Mouse (Mus musculus): Measurements from ENCODE around the gene 4933427D14Rik. TPM values are rescaled to one million over a fixed set of nuclear protein-coding genes. Genes with fewer than 3 reads are reported as not detected.
"Not testable (repeated sequence)": the region's sequence is repeated elsewhere in the genome, so short reads cannot be mapped to it uniquely, and the experiment has no call there.

Gene 4933427D14Rik
- total RNA-seq, 2 experiments from 2014 or later: 0.77 to 1.2 TPM

- DNase-seq: no peak
- intact Hi-C loops (cut with DNase I): loop anchor here (10.0 kb wide), 1 partner anchor 152 kb away; no protein-coding TSS in a partner anchor
Measured at GRCm38 (mm10) chr11:72206341-72207203, 687 bp downstream of the 4933427D14Rik start, which contains the start of gene Gm43951. Gm43951 (minus strand) TSS chr11:72206840.

GRCm38 (mm10) chr11:72205256-72205655 lies 2.0 kb downstream of the 4933427D14Rik start:
- DNase-seq: no peak
- intact Hi-C loops (cut with DNase I): loop anchor here (10.0 kb wide), 1 partner anchor 150 kb away; no protein-coding TSS in a partner anchor

DNA sequence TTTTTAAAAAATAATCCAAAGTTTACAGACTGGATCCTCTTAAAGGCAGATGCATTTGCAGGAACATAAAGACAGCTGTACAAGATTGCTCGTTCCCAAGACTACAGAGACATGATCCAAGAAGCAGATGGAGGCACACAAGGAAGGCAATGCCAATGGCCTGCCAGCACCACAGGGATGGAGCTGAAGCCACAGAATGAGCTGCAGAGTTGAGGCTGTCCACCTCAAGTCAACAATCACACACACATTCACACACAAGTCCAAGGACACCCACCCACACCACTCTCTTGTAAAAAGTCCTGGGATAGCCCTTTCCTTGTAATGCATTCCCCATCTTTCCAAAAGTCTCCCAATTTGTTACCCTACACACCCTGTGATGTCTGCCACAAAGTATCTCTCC lies 3.8 kb downstream of the 4933427D14Rik start:
- intact Hi-C loops (cut with DNase I): loop anchor here (10.0 kb wide), 1 partner anchor 149 kb away; no protein-coding TSS in a partner anchor
- no peak for DNase-seq

GRCm38 (mm10) chr11:72196506-72196905 lies 10.8 kb downstream of the 4933427D14Rik start:
- intact Hi-C loops (cut with DNase I): no loop called here
- DNase-seq: no peak

DNA sequence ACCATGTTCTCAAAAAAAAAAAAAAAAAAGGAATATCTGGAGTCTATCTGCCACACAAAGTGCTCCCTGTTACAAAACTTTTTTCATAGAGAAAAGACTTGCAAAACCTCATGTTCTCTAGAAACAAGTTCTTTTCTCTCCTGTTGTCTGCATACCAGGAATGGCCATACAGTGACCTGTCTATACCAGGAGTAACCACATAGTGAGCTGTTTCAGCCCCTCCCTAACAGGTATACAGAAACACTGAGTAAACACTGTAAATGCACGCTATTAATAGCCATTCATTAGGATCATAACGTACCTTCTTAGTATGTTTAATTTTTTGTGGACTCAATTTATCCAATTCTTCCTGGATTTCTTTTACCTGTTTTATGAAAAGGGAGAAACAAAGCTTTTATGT lies 13.0 kb downstream of the 4933427D14Rik start:
- intact Hi-C loops (cut with DNase I): no loop called here
- DNase-seq: no peak

DNA sequence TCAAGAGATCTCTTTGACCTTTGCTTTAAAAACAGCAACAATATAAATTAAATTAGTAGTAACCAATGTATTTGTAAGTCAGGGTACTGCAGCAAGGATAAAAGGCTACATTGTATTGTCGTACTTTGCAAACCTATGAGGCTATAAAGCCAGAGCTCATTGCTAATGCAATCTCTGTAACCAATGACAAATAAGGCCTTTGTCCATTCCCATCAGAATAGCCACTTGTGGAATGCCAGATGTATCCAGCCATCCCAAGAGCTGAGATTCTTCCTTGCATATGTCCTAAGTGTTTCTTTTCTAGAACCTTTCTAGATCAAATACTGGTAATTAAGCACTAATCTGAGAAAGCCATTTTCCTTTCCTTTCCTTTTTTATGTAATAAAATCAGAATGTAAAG lies 16.4 kb downstream of the 4933427D14Rik start:
- no peak for DNase-seq
- intact Hi-C loops (cut with DNase I): no loop called here

GRCm38 (mm10) chr11:72184252-72184651 lies 23.0 kb downstream of the 4933427D14Rik start:
- DNase-seq: no peak
- intact Hi-C loops (cut with DNase I): no loop called here

GRCm38 (mm10) chr11:72181136-72181535 lies 26.1 kb downstream of the 4933427D14Rik start:
- DNase-seq: no peak
- intact Hi-C loops (cut with DNase I): no loop called here

DNA sequence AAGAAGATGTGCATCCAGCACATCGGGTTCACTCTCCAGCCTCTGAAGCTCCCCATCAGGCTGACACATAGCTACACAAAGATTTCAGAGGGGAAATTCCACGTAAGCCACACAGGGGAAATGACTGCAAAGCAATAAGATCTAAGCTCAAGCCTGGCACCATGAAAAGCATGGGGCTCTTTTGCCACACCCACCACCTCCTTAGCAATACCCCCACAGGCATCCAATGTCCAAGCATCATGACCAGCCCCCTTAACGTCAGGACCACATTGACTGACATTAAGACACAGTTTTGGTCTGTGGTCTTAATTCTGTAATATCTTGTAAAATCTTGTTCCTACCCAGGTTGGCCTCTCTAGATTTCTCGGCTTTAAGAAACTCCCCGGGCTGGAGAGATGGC lies 26.7 kb downstream of the 4933427D14Rik start:
- intact Hi-C loops (cut with DNase I): no loop called here
- no peak for DNase-seq

GRCm38 (mm10) chr11:72176553-72176952 lies 30.7 kb downstream of the 4933427D14Rik start:
- DNase-seq: no peak
- intact Hi-C loops (cut with DNase I): no loop called here

DNA sequence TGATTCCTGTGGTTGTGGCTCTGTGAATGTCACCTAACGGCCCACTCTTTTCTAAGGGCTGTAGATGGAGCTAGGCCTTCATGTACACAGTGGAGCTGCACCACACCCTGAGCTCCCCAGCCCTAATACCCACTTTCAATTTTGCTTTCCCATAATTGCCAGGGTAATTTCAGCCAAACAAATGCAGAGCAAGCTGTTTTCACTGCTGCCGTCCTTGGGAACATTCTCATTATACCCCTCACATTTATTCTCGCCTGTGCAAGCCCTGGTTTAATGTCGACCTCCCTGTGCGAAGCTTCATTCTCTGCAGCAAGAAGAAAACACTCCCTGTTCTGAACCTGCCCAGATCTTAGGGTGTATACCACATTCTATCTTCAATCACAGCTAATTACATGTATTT lies 31.3 kb downstream of the 4933427D14Rik start:
- intact Hi-C loops (cut with DNase I): no loop called here

DNA sequence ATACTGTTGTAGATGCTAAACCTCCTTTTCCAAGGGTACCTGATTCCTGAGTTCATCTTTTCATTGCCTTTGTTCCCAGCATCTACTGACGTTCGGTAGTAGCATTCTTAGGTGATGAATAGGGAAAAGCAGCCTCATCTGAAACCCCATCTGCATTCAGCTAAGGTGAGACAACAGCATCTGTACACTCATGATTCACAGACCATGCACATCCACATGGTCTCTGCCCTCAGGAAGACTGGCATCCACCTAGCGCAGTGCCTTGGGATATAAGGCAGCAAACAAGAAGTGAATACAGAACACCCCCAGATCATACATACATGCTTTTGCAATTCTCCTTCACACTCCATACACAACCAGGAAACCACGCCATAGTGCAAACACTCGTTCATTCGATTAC lies 32.5 kb downstream of the 4933427D14Rik start:
- no peak for DNase-seq
- intact Hi-C loops (cut with DNase I): no loop called here

More for the DNA sequence above, 31.3 kb downstream of the 4933427D14Rik start:
- no peak for DNase-seq

- intact Hi-C loops (cut with DNase I): no loop called here
- DNase-seq: no peak
Measured at GRCm38 (mm10) chr11:72173506-72173905, 33.8 kb downstream of the 4933427D14Rik start.

DNA sequence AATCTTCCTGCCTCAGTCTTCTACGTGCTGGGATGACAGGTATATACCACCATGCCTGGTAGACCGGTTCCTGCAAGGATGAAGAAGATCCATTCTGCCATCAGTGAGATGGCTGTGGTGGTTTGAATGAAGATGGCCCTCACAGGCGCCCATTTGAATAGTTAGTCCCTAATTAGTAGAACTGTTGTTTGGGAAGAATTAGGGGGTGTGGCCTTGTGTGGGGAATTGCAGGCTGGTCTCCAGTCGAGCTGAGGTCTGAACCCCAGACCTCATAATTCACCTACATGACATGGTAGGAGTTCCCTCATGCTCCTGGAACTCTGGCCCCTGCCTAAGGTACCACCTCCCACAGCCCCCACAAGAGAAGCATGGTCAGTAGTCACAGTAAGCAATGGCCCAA lies 35.4 kb downstream of the 4933427D14Rik start:
- DNase-seq; intact Hi-C loops (cut with DNase I): not testable (repeated sequence)

- intact Hi-C loops (cut with DNase I): no loop called here
- DNase-seq: no peak
Measured at GRCm38 (mm10) chr11:72169871-72170270, 37.4 kb downstream of the 4933427D14Rik start.

DNA sequence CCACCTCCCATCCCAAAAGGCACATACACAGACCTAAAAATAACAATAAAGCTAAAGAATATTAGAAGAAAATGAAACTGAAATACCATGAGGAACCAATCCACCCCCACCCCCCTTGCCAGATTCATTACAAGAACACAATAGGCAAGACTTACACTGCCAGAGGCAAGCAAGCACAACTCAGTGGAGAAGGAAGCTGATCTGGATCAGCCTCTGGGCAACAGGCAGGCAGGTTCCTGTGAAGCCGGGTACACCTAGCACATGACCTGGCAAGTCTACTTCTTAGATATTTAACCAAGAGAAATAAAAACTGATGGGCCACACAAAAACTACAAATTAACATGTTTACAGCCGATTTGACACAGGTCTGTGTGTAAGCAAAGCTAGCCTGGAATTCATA lies 44.1 kb downstream of the 4933427D14Rik start:
- intact Hi-C loops (cut with DNase I): no loop called here
- no peak for DNase-seq

- intact Hi-C loops (cut with DNase I): no loop called here
- no peak for DNase-seq
Measured at GRCm38 (mm10) chr11:72156624-72157023, 50.6 kb downstream of the 4933427D14Rik start.

- no peak for DNase-seq
- intact Hi-C loops (cut with DNase I): no loop called here
Measured at GRCm38 (mm10) chr11:72155981-72156428, 51.3 kb downstream of the 4933427D14Rik start.

- intact Hi-C loops (cut with DNase I): no loop called here
- no peak for DNase-seq
Measured at GRCm38 (mm10) chr11:72155186-72155980, 51.9 kb downstream of the 4933427D14Rik start.

DNA sequence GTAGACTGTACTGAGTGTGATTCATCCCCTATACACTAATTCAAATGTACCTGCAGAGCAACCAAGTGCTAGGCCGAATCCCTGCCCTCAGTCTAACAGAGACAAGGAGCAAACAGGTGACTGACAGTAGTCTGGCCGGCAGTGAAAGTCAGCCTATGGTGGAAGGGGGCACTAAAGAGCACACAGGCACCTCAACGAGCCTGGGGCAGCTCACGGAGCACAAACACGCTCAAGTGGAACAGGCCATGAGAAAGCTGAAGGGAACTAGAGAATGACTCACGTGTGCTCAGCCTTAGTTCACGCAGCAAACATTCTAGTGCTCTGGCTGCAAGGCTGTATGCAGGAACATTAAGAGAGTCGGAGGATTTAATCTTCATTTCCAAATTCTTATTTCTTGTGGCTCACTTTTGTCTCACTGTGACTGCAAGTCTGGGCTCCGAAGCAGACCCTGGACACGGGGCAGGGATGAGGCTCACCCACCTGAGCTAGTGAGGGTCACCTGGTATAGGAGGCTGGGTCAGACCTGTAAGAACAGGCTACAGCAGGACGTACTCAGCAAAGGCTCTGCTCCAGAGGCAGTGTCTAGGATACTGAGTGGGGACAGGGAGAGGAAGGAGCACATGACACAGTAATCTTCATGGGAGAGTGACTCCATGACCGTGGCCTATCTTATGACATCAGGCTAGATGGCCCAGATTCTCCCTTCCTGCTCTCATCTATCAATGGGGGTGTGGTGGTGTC lies 54.0 kb downstream of the 4933427D14Rik start:
- intact Hi-C loops (cut with DNase I): no loop called here
- DNase-seq: no peak
